Mouse (Mus musculus) intestine, embryonic 15.5 days (tissue): ENCODE results near the gene Six3. TPM values are rescaled to one million over a fixed set of nuclear protein-coding genes. Genes with fewer than 3 reads are reported as not detected.

Experiments
- ATAC-seq: fragments of 200-750 bp; cut with Nextera tagmentation; 2 replicates; pipeline ENCODE4 v1.8.0; 2017; ENCODE audit warnings: moderate TSS enrichment, moderate library complexity
- H3K27ac ChIP-seq: fragments of 300-500 bp; sonication (generic); 2 replicates; pipeline ENCODE4 v1.5.1; 2015; ENCODE audit warnings: mild to moderate bottlenecking, inconsistent platforms
- H3K27me3 ChIP-seq: fragments of 300-500 bp; sonication (generic); replicated peaks from 2 replicates; pipeline ENCODE4 v1.6.1; 2015; ENCODE audit warnings: inconsistent platforms
- H3K36me3 ChIP-seq: fragments of 300-500 bp; sonication (generic); 2 replicates; pipeline ENCODE4 v1.6.1; 2015; ENCODE audit warnings: inconsistent platforms
- H3K4me1 ChIP-seq: fragments of 300-500 bp; sonication (generic); replicated peaks from 2 replicates; pipeline ENCODE4 v1.6.1; 2015; ENCODE audit warnings: inconsistent platforms
- H3K4me2 ChIP-seq: fragments of 300-500 bp; sonication (generic); replicated peaks from 2 replicates; pipeline ENCODE4 v1.6.1; 2015; ENCODE audit warnings: mild to moderate bottlenecking, inconsistent platforms
- H3K4me3 ChIP-seq: fragments of 300-500 bp; sonication (generic); replicated peaks from 2 replicates; pipeline ENCODE4 v1.5.1; 2015; ENCODE audit warnings: inconsistent platforms
- H3K9ac ChIP-seq: fragments of 300-500 bp; sonication (generic); 2 replicates; pipeline ENCODE4 v1.6.1; 2015; ENCODE audit warnings: inconsistent platforms
- H3K9me3 ChIP-seq: fragments of 300-500 bp; sonication (generic); 2 replicates; pipeline ENCODE4 v1.6.1; 2016; ENCODE audit warnings: inconsistent platforms
- WGBS: fragments of 180-500 bp; shearing (Covaris S2); methylation state at CpG from one replicate; pipeline ENCODE4 v1.1.7; 2015; 5-methylcytosine and 5-hydroxymethylcytosine counted together
- polyA plus RNA-seq: library from polyadenylated mRNA; unstranded; fragments of >200 nt; fragmentation: Nextera tagmentation; extraction: Ambion mirVana; gene quantifications from 2 replicates; pipeline ENCODE4 v1.2.1, GENCODE M21; 2015

Gene Six3
- not detected in 2 replicates for polyA plus RNA-seq

GRCm38 (mm10) chr17:85613266-85613860, at the start of gene Six3:
Gene Six3 (plus strand): TSS chr17:85613608.
- H3K27ac ChIP-seq = no peak within 1 kb of the TSS
- no peak for ATAC-seq
- no peaks in the 10 kb centered on the region for H3K9me3 ChIP-seq
- under 1% methylated on average over 29 of the region's 30 CpGs for WGBS
- peaks cover 5% of the 10 kb centered on the region; the same call in 1 of the 2 replicates for H3K4me1 ChIP-seq
- no peaks in the 10 kb centered on the region for H3K36me3 ChIP-seq
- H3K27me3 ChIP-seq = peaks cover 99% of the 10 kb centered on the region
- no peak within 1 kb of the TSS for H3K9ac ChIP-seq
- no peak within 1 kb of the TSS for H3K4me3 ChIP-seq
- H3K4me2 ChIP-seq = no peak within 1 kb of the TSS

GRCm38 (mm10) chr17:85564107-85564506, 49.3 kb upstream of the Six3 start:
- 56% methylated on average over 7 of the region's 7 CpGs for WGBS
- H3K4me1 ChIP-seq = no peaks in the 10 kb centered on the region
- no peaks in the 10 kb centered on the region for H3K36me3 ChIP-seq
- ATAC-seq = no peak
- H3K4me3 ChIP-seq = no peak overlapping the region
- H3K9ac ChIP-seq = no peak overlapping the region
- H3K9me3 ChIP-seq = no peaks in the 10 kb centered on the region
- no peak overlapping the region for H3K27ac ChIP-seq
- peaks cover 7% of the 10 kb centered on the region; the same call in 1 of the 2 replicates for H3K27me3 ChIP-seq
- no peak overlapping the region for H3K4me2 ChIP-seq

DNA sequence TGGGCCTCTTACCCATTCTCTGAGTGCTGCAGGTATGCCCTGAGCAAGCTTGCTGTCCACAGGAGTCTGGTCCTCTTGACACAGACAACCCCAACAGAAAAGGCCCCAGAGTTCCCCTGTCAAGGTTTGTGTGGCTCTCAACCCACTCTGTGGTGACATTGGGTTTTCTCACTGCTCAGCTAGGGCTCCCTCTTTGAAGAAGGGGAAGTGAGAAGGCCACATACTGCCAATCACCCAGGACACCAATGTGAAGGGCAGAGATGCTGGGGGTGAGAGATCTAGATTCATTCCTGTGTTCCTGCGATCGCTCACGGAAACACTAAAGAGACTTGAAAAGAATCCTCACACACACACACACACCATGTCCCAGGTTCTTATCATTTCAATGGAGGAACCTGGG, 39.4 kb upstream of the Six3 start:
- H3K9ac ChIP-seq = no peak overlapping the region
- no peak for ATAC-seq
- H3K27ac ChIP-seq = no peak overlapping the region
- no peaks in the 10 kb centered on the region for H3K9me3 ChIP-seq
- H3K27me3 ChIP-seq = no peaks in the 10 kb centered on the region
- 81% methylated on average over 3 of the region's 3 CpGs for WGBS
- H3K36me3 ChIP-seq = no peaks in the 10 kb centered on the region
- no peak overlapping the region for H3K4me3 ChIP-seq
- H3K4me1 ChIP-seq = no peaks in the 10 kb centered on the region
- H3K4me2 ChIP-seq = no peak overlapping the region

DNA sequence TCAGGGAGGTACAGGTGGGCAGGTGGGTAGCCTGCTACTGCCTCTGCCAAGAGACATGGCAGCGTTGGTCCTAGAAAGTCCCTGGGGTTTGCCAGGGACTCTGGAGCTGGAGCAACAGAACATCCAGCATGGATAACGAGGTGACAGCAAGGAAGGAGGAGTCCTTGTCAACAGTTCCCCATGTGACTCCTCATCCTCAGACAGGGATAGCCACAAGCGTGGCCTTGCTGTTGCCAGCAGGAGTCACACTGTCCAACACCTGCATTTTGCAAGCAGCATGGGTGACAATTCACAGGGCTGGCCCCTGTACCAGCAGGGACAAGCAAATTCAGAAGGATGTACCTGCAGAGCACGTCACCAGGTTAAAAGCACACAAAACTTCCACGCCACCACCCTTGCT, 35.1 kb upstream of the Six3 start:
- Histone ChIP-seq H3K4me2 (no peak overlapping the region), H3K4me3 (no peak overlapping the region), H3K36me3 (no peaks in the 10 kb centered on the region), H3K4me1 (no peaks in the 10 kb centered on the region), H3K9ac (no peak overlapping the region), H3K27ac (no peak overlapping the region), H3K27me3 (no peaks in the 10 kb centered on the region), H3K9me3 (no peaks in the 10 kb centered on the region)
- 70% methylated on average over 5 of the region's 5 CpGs for WGBS
- ATAC-seq = no peak

- no peak overlapping the region for H3K4me3 ChIP-seq
- no peak for ATAC-seq
- no peaks in the 10 kb centered on the region for H3K9me3 ChIP-seq
- H3K27me3 ChIP-seq = no peaks in the 10 kb centered on the region
- H3K4me2 ChIP-seq = no peak overlapping the region
- no peaks in the 10 kb centered on the region for H3K36me3 ChIP-seq
- WGBS = 83% methylated on average over 10 of the region's 10 CpGs
- no peak overlapping the region for H3K27ac ChIP-seq
- H3K9ac ChIP-seq = no peak overlapping the region
- no peaks in the 10 kb centered on the region for H3K4me1 ChIP-seq
Observed at GRCm38 (mm10) chr17:85579350-85579749, 34.1 kb upstream of the Six3 start.

- Histone ChIP-seq H3K4me2 (no peak overlapping the region), H3K4me3 (no peak overlapping the region), H3K27ac (no peak overlapping the region), H3K4me1 (no peaks in the 10 kb centered on the region), H3K36me3 (no peaks in the 10 kb centered on the region), H3K9ac (no peak overlapping the region), H3K27me3 (no peaks in the 10 kb centered on the region), H3K9me3 (no peaks in the 10 kb centered on the region)
- 89% methylated on average over 6 of the region's 6 CpGs for WGBS
- no peak for ATAC-seq
Observed at GRCm38 (mm10) chr17:85580221-85580620, 33.2 kb upstream of the Six3 start.

DNA sequence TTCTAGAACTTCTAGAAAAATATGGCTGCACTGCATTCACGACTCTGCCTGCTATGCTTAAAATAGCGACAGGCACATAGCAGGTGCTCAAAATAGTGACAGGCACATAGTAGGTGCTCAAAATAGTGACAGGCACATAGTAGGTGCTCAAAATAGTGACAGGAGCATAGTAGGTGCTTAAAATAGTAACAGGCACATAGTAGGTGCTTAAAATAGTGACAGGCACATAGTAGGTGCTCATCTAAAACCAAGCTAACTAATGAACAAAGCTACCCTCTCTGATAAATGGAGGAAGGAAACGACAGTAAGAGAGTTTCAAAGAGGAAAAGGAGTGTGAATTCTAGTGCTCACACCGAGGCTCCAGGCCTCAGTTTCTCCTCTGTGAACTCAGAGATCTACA, 29.2 kb upstream of the Six3 start:
- WGBS = 86% methylated on average over 4 of the region's 4 CpGs
- Histone ChIP-seq H3K9me3 (no peaks in the 10 kb centered on the region), H3K27ac (no peak overlapping the region), H3K27me3 (no peaks in the 10 kb centered on the region), H3K4me3 (no peak overlapping the region), H3K4me1 (no peaks in the 10 kb centered on the region), H3K9ac (no peak overlapping the region), H3K36me3 (no peaks in the 10 kb centered on the region), H3K4me2 (no peak overlapping the region)
- no peak for ATAC-seq

DNA sequence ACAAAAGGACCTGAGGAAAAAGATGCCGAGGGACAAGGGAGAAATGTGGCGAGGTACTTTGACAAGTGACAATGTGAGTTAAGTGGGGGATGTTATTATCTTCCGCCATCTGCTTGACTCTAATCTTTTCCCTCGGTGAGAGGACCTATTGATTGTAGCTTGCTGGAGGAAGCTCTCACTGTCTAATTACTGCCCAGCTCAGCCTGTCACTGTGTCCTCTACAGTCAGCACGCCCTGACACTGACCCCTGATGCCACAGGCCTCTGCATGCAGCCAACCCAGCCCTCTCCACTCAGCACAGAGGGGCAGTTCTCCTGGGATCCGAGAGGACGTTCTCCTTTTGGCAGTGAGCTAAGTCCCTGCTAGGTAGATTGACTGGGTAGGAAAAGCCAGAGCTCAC, 28.8 kb upstream of the Six3 start:
- Histone ChIP-seq H3K4me3 (no peak overlapping the region), H3K36me3 (no peaks in the 10 kb centered on the region), H3K9me3 (no peaks in the 10 kb centered on the region), H3K27me3 (no peaks in the 10 kb centered on the region), H3K27ac (no peak overlapping the region), H3K9ac (no peak overlapping the region), H3K4me2 (no peak overlapping the region), H3K4me1 (no peaks in the 10 kb centered on the region)
- ATAC-seq = no peak
- WGBS = 60% methylated on average over 7 of the region's 7 CpGs

DNA sequence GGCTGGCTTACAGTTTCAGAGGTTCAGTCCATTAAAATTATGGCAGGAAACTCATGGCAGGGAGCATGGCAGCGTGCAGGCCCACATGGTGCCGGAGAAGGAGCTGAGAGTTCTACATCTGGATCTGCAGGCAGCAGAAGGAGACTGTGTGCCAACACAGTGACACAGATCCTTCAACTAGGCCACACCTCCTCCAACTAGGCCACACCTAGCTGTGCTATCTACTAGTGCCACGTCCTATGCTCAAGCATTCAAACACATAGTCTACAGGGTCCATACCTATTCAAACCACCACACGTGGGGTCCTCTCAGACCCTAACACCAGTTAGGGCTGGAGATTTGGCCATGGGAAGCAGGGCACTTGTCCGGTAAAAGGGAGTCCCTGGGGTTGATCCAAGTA, 27.6 kb upstream of the Six3 start:
- H3K27me3 ChIP-seq = no peaks in the 10 kb centered on the region
- no peaks in the 10 kb centered on the region for H3K9me3 ChIP-seq
- no peak overlapping the region for H3K4me3 ChIP-seq
- no peaks in the 10 kb centered on the region for H3K36me3 ChIP-seq
- H3K9ac ChIP-seq = no peak overlapping the region
- WGBS = 83% methylated on average over 5 of the region's 5 CpGs
- H3K4me1 ChIP-seq = no peaks in the 10 kb centered on the region
- H3K27ac ChIP-seq = no peak overlapping the region
- H3K4me2 ChIP-seq = no peak overlapping the region
- no peak for ATAC-seq

- no peak overlapping the region for H3K27ac ChIP-seq
- H3K4me1 ChIP-seq = no peaks in the 10 kb centered on the region
- H3K4me2 ChIP-seq = no peak overlapping the region
- WGBS = 62% methylated on average over 6 of the region's 6 CpGs
- H3K9ac ChIP-seq = no peak overlapping the region
- H3K9me3 ChIP-seq = no peaks in the 10 kb centered on the region
- H3K27me3 ChIP-seq = peaks cover 2% of the 10 kb centered on the region; the same call in 1 of the 2 replicates
- ATAC-seq = no peak
- no peaks in the 10 kb centered on the region for H3K36me3 ChIP-seq
- no peak overlapping the region for H3K4me3 ChIP-seq
Observed at GRCm38 (mm10) chr17:85591976-85592375, 21.4 kb upstream of the Six3 start.

GRCm38 (mm10) chr17:85595853-85596252, 17.6 kb upstream of the Six3 start:
- H3K9ac ChIP-seq = no peak overlapping the region
- H3K4me2 ChIP-seq = peak overlapping the region; percentile 6; the same call in 1 of the 2 replicates
- H3K36me3 ChIP-seq = no peaks in the 10 kb centered on the region
- ATAC-seq = no peak
- no peaks in the 10 kb centered on the region for H3K4me1 ChIP-seq
- 55% methylated on average over 10 of the region's 10 CpGs for WGBS
- no peak overlapping the region for H3K4me3 ChIP-seq
- H3K27me3 ChIP-seq = peaks cover 12% of the 10 kb centered on the region; the same call in 1 of the 2 replicates
- H3K9me3 ChIP-seq = no peaks in the 10 kb centered on the region
- H3K27ac ChIP-seq = no peak overlapping the region

GRCm38 (mm10) chr17:85596341-85596890, 17.0 kb upstream of the Six3 start:
- WGBS = 41% methylated on average over 6 of the region's 6 CpGs
- Histone ChIP-seq H3K36me3 (no peaks in the 10 kb centered on the region), H3K9ac (no peak overlapping the region), H3K4me2 (0 out of 2 replicates have a peak overlapping the region, but pooled peaks have one; percentile 6), H3K4me3 (no peak overlapping the region), H3K27ac (no peak overlapping the region), H3K27me3 (peaks cover 12% of the 10 kb centered on the region; the same call in 1 of the 2 replicates), H3K4me1 (no peaks in the 10 kb centered on the region), H3K9me3 (no peaks in the 10 kb centered on the region)
- no peak for ATAC-seq

DNA sequence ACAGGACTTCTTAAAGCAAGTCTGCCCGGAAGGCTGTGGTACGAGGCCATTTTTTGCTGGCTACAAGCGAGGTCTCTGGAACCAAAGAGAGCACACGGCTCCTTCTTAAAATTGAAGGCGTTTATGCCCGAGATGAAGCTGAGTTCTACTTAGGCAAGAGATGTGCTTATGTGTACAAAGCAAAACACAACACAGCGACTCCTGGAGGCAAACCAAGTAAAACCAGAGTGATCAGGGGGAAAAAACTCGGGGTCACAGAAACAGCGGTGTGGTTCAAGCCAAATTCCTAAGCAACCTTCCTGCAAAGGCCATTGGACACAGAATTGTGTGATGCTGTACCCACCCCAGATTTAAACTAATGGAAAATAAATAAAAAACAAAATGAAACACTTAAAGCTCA, 13.9 kb upstream of the Six3 start:
- Histone ChIP-seq H3K9me3 (no peaks in the 10 kb centered on the region), H3K4me1 (no peaks in the 10 kb centered on the region), H3K36me3 (no peaks in the 10 kb centered on the region), H3K27ac (no peak overlapping the region), H3K27me3 (peaks cover 32% of the 10 kb centered on the region), H3K4me2 (no peak overlapping the region), H3K4me3 (no peak overlapping the region), H3K9ac (no peak overlapping the region)
- 58% methylated on average over 9 of the region's 9 CpGs for WGBS
- no peak for ATAC-seq
